Mouse (Mus musculus) cortical plate, adult 2 months (tissue): ENCODE results near the gene Btbd6.

ENCODE experiments used
- CTCF ChIP-seq: fragments of 200-500 bp; IDR thresholded peaks from 2 replicates; pipeline ENCODE4 v1.5.1; 2011; ENCODE audit warnings: mild to moderate bottlenecking, control low read depth, low read length; ENCODE audit not compliant: insufficient read depth; ENCODE audit errors: extremely low read depth
- POLR2A ChIP-seq: fragments of 200-500 bp; IDR thresholded peaks from 2 replicates; pipeline ENCODE4 v1.6.1; 2011; ENCODE audit warnings: mild to moderate bottlenecking, low read length, control low read depth; ENCODE audit not compliant: insufficient read depth; ENCODE audit errors: extremely low read depth

DNA sequence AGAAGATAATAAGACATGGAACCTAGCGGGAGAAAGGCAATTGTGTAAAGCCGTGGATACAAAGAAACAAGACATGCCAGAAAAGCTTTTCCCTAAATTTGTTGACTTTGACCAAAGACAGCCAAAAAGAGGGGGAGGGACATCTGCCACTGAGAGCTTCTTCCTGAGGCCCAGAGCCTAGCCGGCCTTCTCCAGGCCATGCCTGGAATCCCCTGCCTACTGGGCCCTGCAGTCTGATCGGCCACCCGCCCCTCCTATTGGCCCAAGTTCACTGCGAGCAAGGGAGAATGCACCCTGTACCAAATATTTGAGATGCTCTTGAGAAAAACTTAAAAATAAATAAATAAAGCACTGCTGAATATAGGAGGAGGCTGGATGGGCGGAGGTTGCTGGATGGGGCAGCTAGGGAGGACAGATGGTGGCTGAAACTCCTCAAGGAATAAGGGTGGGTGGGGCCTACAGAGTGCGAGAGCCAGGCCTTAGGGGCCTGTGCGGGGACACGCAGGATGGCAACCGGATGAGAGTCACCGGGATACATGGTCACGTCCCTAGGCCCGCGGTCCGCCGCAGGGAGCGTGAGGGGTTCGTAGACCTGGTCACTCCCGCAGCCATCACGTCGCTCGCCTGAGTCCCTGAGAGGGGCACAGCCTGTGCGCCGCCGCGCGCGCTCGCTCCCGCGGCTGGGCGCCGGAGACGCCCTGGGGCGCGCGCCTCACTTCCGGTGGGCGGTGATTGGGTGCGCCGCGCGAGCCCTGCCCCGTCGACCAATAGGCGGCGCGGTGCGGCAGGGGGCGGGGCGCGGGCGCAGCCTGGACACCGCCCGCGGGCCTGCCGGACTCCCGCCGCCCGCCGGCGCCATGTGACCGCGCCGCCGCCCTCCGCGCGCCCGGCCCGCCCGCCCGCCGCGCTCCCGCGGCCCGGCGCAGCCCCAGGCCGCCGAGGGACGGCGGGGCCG lies 37.6 kb downstream of the Btbd6 start, which contains the start of gene Pacs2:
- TF ChIP-seq POLR2A = peak; percentile 81
- no peak for TF ChIP-seq CTCF
